Mouse (Mus musculus) bone marrow macrophage, adult 2 months (primary cell): ENCODE results near the gene Supt4a.

Experiments used
- CTCF ChIP-seq: IDR thresholded peaks from 2 replicates; pipeline ENCODE4 v1.5.1; 2012; ENCODE audit warnings: low read depth, mild to moderate bottlenecking, low read length, moderate library complexity
- POLR2A ChIP-seq: IDR thresholded peaks from 2 replicates; pipeline ENCODE4 v1.6.1; 2012; ENCODE audit warnings: mild to moderate bottlenecking, low read depth, low read length, borderline replicate concordance

- TF ChIP-seq POLR2A (no peak), CTCF (no peak)
Observed at GRCm38 (mm10) chr11:87761806-87762701, 24.7 kb downstream of the Supt4a start.
